Mouse (Mus musculus) left cerebral cortex, adult 11 months (tissue): Measurements from ENCODE around the gene Hpgd.

Experiments
- DNase-seq: peaks from one replicate; pipeline ENCODE4 v3.0.0; 2022; ENCODE audit warnings: low spot score

Gene Hpgd

GRCm38 (mm10) chr8:56327709-56328108, 33.3 kb downstream of the Hpgd start:
- no peak for DNase-seq

- no peak for DNase-seq
Measured at GRCm38 (mm10) chr8:56328130-56328542, 33.8 kb downstream of the Hpgd start.

DNA sequence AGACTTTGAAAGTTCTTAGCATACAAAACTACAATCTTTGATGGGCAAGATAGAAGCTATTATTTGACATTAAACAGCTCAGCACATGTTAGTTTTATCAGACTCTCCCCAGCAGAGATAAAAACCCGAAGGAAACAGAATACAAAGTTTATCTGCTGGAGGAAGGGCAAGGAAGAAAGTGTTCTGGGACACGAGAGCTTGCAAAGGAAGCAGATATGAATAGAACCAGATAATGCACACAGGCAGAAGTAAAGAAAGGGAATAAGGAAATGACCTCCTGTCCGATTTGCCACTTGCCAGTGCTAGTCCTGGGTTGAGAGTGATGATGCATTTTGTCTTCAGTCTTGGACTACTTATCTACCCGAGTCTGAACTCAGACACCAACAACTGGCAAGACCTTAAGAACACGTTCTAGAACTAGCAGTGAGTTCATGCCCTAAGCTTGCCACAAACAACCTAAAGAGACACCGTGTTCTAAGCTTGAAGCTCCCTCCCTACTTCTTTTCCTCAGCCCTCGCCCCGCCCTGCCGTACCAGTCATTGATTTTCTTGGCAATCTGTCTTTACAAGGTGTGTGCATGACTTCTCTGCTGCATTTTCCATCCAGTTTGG, 41.1 kb downstream of the Hpgd start:
- no peak for DNase-seq

DNA sequence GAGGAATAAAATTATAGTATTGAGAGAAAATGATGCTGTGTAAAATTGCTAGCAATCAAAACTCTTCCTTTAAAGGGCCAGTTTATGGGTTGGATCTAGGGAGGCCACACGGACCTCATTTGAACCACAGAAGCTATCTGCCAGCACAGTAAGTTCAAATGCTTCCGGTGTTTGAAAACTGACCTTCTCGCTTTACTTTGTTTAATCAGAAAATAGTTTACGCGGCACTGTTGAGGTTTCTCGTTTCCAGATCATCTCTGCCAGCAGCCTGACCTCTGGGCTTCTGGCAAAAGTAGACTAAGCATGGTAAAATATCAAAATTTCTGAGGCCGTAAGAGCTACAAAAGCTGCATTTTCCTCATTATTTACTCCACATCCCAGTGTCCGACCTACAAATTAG, 42.4 kb downstream of the Hpgd start:
- no peak for DNase-seq

GRCm38 (mm10) chr8:56343505-56343904, 49.1 kb downstream of the Hpgd start:
- no peak for DNase-seq

- no peak for DNase-seq
Measured at GRCm38 (mm10) chr8:56343940-56344339, 49.6 kb downstream of the Hpgd start.

GRCm38 (mm10) chr8:56344359-56344758, 50.0 kb downstream of the Hpgd start:
- no peak for DNase-seq

GRCm38 (mm10) chr8:56345641-56346420, 51.4 kb downstream of the Hpgd start:
- DNase-seq: no peak

DNA sequence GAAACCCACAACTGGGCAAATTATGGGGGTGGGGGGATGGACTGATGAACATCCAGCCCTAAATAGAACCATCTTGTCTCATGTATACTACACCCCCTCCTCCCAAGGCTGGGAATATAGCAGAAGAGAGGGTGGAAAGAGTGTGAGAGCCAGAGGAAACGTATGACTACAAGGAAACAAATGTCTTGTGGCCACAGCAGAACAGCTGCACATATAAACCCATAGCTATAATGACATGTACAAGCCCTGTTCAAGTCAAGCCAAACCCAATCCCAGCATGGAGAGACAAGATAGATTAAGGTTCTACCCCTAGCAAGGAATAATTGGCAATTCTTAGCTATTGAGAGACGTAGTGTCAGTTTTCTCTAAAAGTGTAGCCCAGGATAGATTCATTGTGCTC, 68.8 kb downstream of the Hpgd start:
- no peak for DNase-seq
